Mouse (Mus musculus) C2C12 (cell line): ENCODE measurements around the gene Cldn7. TPM values are rescaled to one million over a fixed set of nuclear protein-coding genes. Genes with fewer than 3 reads are reported as not detected.

ENCODE experiments used
- H3K27me3 ChIP-seq: one replicate; pipeline ENCODE4 v1.6.1; 2011; ENCODE audit not compliant: control insufficient read depth, insufficient read depth, insufficient read length
- H3K36me3 ChIP-seq: one replicate; pipeline ENCODE4 v1.6.1; 2011; ENCODE audit not compliant: control insufficient read depth, insufficient read depth
- H3K4me3 ChIP-seq: one replicate; pipeline ENCODE4 v1.5.1; 2011; ENCODE audit warnings: mild to moderate bottlenecking, control low read depth; ENCODE audit not compliant: poor library complexity, insufficient read depth, severe bottlenecking
- H3K79me2 ChIP-seq: one replicate; pipeline ENCODE4 v1.6.1; 2011; ENCODE audit not compliant: control insufficient read depth, insufficient read depth
- H3K79me3 ChIP-seq: one replicate; pipeline ENCODE4 v1.6.1; 2011; ENCODE audit warnings: low read depth, control low read depth
- H3ac ChIP-seq: one replicate; pipeline ENCODE3; 2011; ENCODE audit warnings: low read depth; ENCODE audit not compliant: control insufficient read depth, insufficient read length
- CEBPB ChIP-seq: IDR thresholded peaks from one replicate; pipeline ENCODE4 v1.6.1; 2011; ENCODE audit warnings: low read depth, mild to moderate bottlenecking, control low read depth, moderate library complexity
- CTCF ChIP-seq: IDR thresholded peaks from one replicate; pipeline ENCODE4 v1.5.1; 2011; ENCODE audit not compliant: control insufficient read depth, insufficient read depth, insufficient read length
- FOSL1 ChIP-seq: IDR thresholded peaks from one replicate; pipeline ENCODE4 v1.8.0; 2011; ENCODE audit warnings: mild to moderate bottlenecking, low read length; ENCODE audit not compliant: poor library complexity, insufficient read depth, severe bottlenecking
- MAX ChIP-seq: IDR thresholded peaks from one replicate; pipeline ENCODE4 v1.6.1; 2011; ENCODE audit warnings: mild to moderate bottlenecking, control low read depth
- MYOD1 ChIP-seq: IDR thresholded peaks from one replicate; pipeline ENCODE4 v1.6.1; 2011; ENCODE audit warnings: low read depth; ENCODE audit not compliant: control insufficient read depth, insufficient read length
- MYOG ChIP-seq: IDR thresholded peaks from one replicate; pipeline ENCODE4 v1.6.1; 2011; ENCODE audit not compliant: control insufficient read depth, insufficient read length; ENCODE audit errors: extremely low read depth
- USF1 ChIP-seq: IDR thresholded peaks from one replicate; pipeline ENCODE4 v1.6.1; 2011; ENCODE audit warnings: low read depth, mild to moderate bottlenecking, control low read depth, moderate library complexity
- polyA plus RNA-seq: library from polyadenylated mRNA; unstranded; fragments of >200 nt; fragmentation: generic; extraction: Trizol; gene quantifications from one replicate; pipeline ENCODE4 v1.2.1, GENCODE M21; 2012; ENCODE audit warnings: missing spikeins

Gene Cldn7
- polyA plus RNA-seq, 1 experiment: 0.06 TPM

DNA sequence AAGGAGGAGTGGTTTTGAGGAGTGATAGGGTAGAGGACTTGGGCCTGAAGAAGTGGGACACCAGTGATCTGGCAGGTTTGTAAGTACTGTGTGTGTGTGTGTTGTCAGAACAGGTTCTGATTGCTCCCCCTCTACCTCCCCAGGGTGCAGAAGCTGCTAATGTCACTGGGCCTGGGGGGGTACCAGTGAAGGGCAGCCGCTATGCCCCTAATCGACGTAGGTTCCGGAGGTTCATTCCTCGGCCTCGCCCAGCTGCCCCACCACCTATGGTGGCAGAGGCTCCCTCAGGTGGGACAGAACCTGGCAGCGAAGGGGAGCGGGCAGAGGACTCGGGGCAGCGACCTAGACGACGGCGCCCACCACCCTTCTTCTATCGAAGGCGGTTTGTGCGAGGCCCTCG lies 24.8 kb upstream of the Cldn7 start:
- H3ac ChIP-seq: no peak overlapping the region
- no peaks in the 10 kb centered on the region for H3K79me2 ChIP-seq
- H3K4me3 ChIP-seq: no peak overlapping the region
- H3K27me3 ChIP-seq: peaks cover 61% of the 10 kb centered on the region
- TF ChIP-seq USF1: no peak
- TF ChIP-seq MYOD1: no peak
- no peak for TF ChIP-seq MYOG
- no peak for TF ChIP-seq MAX
- TF ChIP-seq CEBPB: no peak
- TF ChIP-seq CTCF: no peak
- no peak for TF ChIP-seq FOSL1
- no peaks in the 10 kb centered on the region for H3K36me3 ChIP-seq
- H3K79me3 ChIP-seq: no peaks in the 10 kb centered on the region

DNA sequence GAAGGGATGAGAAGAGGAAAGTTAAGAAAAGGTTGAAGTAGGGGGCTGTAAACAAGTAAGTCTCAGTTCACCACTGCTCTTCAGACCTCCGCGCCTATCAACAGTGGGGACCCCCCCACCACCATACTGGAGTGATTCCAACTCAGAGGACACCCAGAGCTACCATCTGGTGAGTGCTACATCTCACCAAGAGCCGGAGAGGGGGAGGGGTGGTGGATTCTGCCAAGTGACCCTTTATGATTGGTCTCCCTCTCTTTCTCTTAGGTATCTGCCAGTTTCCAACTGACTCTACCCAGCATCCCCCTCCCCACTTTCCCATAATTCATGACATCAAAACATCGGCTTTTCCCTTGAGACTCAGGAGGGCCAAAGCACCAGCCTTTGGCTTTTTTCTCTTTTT lies 23.6 kb upstream of the Cldn7 start:
- H3K79me2 ChIP-seq: no peaks in the 10 kb centered on the region
- peaks cover 52% of the 10 kb centered on the region for H3K27me3 ChIP-seq
- H3K4me3 ChIP-seq: no peak overlapping the region
- H3K36me3 ChIP-seq: no peaks in the 10 kb centered on the region
- no peak overlapping the region for H3ac ChIP-seq
- H3K79me3 ChIP-seq: no peaks in the 10 kb centered on the region
- TF ChIP-seq MYOG: no peak

DNA sequence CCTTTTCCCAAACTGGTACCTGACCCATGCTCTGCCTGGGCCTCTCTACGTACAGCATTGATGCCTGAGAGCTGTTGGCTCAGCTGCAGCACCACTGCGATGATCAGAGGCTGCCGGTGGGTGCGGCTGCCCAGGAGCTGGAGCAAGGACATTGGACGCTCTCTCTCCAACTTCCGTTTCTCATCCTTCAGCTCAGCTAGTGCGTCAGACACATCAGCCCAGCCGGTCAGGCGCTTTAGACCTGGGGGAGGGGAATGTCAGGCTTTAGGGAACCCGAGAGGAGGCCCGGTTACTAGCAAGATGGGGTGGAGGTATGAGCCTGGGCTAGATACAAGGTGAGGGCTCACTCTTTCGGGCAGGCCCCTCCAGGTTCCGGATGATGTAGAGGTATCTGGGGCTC lies 19.4 kb upstream of the Cldn7 start:
- TF ChIP-seq FOSL1 (no peak), MYOD1 (no peak), CTCF (no peak), MYOG (no peak), CEBPB (no peak), USF1 (no peak), MAX (no peak)
- H3K4me3 ChIP-seq: no peak overlapping the region
- H3K79me3 ChIP-seq: no peaks in the 10 kb centered on the region
- no peak overlapping the region for H3ac ChIP-seq
- no peaks in the 10 kb centered on the region for H3K36me3 ChIP-seq
- no peaks in the 10 kb centered on the region for H3K79me2 ChIP-seq
- peaks cover 16% of the 10 kb centered on the region for H3K27me3 ChIP-seq

GRCm38 (mm10) chr11:69945997-69946891 lies 18.3 kb upstream of the Cldn7 start:
- Histone ChIP-seq H3ac (no peak overlapping the region), H3K36me3 (no peaks in the 10 kb centered on the region), H3K79me3 (no peaks in the 10 kb centered on the region), H3K4me3 (no peak overlapping the region), H3K79me2 (no peaks in the 10 kb centered on the region), H3K27me3 (peaks cover 9% of the 10 kb centered on the region)
- TF ChIP-seq MYOD1: no peak
- TF ChIP-seq MAX: no peak
- no peak for TF ChIP-seq MYOG
- no peak for TF ChIP-seq CTCF
- TF ChIP-seq USF1: no peak
- no peak for TF ChIP-seq CEBPB
- no peak for TF ChIP-seq FOSL1

- Histone ChIP-seq H3K79me3 (no peaks in the 10 kb centered on the region), H3K36me3 (no peaks in the 10 kb centered on the region), H3K79me2 (no peaks in the 10 kb centered on the region), H3K4me3 (no peak overlapping the region), H3K27me3 (peaks cover 8% of the 10 kb centered on the region), H3ac (no peak overlapping the region)
- no peak for TF ChIP-seq MYOD1
- no peak for TF ChIP-seq CEBPB
- no peak for TF ChIP-seq MAX
- TF ChIP-seq MYOG: no peak
- TF ChIP-seq USF1: no peak
- no peak for TF ChIP-seq CTCF
- no peak for TF ChIP-seq FOSL1
Measured at GRCm38 (mm10) chr11:69947337-69948065, 17.1 kb upstream of the Cldn7 start.
